Mouse (Mus musculus): ENCODE measurements around the gene Pkn1.

Pkn1 gene

DNA sequence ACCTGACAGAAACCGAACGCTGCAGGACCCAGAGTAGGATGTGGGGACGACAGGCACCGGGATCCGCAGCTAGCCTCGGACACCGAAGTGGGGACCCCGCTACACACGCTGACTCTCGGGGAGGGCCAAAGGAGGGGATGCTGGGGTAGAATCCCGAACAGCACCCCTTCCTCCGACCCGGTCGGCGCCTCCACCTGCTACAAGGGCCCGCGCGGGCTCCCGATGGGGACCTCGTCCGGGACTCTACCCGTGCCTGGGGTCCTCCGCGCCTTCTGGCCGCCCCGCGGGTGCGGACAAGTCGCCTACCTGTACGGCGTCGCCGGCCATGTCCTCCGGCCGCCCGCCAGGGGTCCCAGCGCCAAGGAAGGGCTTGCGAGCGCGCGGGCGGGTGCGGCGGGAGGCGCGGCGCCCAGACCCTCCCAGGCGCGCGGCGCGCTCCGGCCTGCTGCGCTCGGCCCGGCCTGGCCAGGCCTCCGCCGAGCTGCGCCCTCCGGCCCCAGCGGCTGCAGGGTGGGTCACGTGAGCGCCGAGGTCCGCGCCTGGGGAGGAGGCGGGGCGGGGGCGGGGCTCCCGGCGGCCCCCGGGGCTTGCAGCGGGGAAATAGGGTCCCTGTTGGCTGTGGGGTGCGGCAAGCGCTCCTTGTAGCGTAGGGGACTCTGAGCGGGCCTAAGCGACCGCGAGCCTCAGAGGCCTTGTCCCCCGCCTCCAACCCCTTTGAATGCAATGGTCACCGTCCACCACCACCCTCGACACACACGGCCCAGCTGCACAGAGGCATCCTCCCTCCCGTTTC, at the start of gene Pkn1:
TSS of gene Pkn1 (minus strand) at position 519 of the 793 bp plus-strand sequence.
- DNase-seq: peak; percentile 81

DNA sequence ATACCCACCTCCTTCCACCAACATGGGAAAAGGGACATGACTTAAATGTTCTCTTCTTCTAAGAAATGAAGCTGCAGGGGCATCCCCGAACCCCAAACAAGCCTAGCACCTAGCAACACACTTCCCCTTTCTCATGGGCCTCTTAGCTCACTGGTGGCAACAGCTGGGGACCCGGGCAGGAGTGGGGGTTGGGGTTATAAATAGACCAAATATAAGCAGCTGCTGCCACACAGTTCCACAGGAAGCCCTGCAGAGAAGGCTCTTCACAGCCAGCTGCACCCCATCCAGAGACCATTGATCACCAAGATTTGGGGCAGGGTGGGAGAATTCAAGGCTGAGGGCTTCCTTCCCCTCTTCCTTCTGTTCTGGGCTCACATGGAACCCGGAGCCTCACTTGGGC, 49.7 kb upstream of the Pkn1 start:
- DNase-seq: peak; percentile 64

DNA sequence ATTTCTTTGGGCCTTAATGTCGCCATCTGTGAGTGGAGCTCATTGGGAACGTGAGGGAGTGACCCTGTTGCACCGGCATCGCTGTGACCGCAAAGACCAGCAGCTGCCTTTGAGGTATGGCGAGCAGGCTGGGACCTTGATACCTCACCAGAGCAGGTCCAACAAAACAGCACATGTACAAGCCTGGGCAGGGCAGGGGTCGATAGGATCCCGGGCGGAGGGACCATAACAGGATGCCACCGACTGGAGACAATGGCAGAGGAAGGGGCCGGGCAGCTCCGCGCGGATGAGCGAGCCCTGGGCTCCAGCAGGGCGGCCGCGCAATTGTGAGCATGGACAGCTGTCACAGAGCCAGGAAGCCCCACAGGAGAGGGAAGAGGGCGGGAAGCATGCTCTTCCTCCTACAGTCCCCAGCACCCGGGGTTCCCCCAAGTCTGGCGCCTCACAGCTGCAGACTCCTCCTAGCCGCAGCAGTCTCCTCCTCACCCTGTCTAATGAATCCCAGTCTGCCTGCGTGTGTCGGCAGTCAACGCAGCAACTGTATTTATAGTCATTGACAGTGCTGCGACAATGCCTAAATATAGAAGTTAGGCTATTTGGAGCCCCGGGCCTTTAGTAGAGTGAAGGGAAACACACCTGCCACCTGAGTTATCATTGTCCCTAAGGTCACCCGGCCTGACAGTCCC, 48.8 kb upstream of the Pkn1 start:
- DNase-seq: peak; percentile 87

DNA sequence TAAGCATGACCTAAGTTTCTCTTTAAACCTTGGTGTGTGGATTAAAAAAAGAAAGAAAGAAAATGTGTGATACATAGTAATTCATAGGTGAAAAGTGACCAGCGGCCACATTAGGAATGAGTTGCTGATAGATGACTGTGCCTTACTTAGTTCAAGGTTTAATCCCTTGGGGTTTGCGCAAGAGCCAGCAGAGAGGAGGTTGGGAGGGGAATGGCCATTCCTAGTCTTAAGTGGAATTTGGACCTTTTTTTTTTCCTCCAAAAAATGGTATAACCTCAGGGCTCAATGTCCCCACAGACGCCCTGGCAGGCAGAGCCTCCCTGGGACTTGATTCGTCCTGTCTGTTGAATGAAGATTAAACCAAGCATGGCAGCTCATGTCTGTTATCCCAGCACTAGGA, 45.1 kb upstream of the Pkn1 start:
- DNase-seq: no peak

DNA sequence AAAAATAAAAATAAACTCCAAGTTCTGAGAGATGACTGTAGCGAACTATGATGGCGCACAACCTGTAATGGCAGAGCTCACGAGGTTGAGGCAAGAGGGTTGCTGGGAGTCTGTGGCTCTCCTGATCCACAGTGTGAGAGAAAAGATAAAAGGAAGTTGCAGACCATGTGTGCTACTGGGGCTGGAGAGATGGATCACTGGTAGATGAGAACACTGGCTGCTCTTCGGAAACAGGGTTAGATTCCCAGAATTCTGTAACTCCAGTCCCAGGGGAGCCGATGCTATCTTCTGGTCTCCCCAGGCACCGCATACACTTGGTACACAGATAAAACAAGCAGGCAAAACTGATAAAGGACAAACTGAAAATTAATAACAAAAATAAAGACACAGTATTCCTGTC, 44.0 kb upstream of the Pkn1 start:
- no peak for DNase-seq

DNA sequence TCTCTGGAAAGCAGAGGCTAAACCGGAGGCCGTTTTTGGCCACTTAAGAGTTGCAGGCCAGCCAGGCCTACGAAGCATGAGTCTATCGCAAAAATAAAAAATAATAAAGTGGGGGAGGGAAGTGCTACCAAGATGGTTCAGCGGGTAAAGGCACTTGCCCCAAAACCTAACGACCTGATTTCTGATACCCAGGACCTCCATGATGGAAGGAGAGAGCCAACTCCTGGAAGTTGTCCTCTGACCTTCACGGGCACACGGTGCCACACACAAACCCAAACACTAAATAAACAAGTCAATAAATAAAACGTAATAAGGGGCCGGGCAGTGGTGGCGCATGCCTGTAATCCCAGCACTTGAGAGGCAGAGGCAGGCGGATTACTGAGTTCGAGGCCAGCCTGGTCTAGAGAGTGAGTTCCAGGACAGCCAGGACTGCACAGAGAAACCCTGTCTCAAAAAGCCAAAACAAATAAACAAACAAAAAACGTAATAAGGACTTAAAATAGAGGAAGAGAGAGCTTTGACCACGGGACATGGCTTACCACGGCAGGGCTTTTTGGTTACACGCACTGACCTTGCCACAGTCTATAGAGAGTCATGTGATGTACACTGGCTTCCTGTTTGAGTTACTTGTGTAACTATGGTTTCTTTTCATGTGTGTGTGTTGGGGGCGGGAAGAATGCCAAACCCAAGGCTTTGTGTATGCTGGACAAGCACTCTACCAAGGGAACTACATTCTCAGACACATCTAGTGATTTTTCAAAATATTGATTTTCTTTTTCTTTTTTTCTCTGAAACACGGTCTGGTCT, 43.1 kb upstream of the Pkn1 start:
- DNase-seq: peak; percentile 64

DNA sequence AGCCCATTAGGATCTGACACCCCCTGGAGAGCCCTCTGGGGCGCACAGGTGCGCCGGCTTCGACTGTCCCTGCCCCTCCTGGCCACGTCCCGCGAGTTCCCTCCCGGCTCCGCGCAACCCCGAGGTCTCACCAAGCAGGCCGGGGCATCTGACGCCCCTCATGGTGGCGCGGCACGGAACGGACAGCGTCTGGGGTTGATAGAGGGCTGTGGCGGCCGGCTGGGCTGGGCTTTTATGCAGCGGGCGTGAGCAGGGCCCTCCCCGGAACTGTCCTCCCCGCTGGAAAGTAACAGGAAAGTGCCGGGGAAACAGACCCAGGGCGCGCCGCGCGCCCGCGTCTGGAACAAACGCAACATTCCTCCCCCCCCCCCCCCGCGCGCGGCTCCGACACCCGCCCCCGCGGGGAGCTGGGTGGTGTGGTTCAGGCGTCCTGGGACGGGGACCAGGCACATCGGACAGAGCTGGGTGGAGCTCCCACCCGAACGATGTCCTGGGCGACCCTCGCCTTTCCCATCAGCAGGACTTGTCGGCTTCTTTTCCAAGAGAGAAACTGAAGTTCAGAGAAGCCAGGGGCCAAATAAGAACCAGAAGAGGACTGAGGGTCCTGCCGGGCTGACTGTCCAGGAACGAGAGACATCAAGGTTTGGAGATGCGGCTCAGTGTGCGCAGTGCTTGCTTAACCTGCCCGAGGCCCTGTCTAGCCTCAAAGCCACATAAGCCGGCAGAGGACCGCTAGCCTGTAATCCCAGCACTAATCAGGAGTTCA, 42.2 kb upstream of the Pkn1 start, which contains the start of gene Adgre5:
TSS of gene Adgre5 (minus strand) at position 351 of the 766 bp plus-strand sequence.
- peak; percentile 91 for DNase-seq

DNA sequence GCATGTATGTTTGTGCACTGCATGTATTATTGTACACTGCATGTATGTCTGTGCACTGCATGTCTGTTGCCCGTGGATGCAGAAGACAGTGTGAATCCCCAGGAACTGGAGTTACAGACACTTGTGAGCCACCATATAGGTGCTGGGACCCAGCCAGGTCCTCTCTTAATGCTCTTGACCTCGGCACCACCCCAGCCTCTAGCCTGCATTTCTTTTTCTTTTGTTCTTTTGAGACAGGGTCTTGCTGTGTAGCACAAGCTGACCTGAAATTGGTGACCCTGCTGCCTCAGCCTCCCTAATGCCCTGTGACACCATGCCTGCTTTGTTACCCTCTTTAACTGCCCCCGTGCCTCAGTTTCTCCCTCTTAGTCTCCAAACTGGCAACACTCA, 41.6 kb upstream of the Pkn1 start:
- DNase-seq: no peak

DNA sequence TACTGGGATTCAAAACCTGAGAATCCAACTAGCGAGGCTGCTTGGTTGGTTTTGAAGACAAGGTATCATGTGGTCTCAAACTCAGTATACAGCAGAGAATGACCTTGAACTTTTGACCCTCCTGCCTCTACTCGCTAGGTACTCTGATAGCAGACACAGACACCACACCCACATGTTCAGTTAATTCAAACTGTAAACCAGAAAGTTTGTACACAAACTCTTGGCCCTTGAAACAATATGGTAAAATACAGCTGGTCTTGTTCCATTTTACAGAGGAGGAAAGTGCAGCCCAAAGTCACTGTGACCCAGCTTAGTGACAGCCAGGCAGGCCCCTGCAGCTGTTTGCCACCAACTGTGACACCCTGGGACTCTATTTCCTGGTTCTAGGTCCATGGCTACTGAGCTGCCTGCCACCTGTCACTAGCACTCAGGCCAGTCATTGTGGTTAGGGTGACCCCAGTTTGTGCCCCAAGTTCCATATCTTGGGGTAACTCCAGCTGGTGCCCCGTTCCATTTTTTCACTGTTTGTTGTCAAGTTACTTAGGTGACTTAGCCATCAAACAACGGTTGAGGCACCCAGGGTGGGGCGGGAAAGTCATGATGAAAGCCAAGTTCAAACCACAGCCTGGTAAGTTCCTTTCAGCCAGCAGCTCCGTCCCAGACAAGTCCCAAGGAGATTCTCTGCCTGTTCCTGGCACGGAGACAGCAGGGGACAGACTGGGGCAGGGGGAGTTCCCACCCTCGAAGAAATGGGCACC, 40.9 kb upstream of the Pkn1 start:
- peak; percentile 56 for DNase-seq

DNA sequence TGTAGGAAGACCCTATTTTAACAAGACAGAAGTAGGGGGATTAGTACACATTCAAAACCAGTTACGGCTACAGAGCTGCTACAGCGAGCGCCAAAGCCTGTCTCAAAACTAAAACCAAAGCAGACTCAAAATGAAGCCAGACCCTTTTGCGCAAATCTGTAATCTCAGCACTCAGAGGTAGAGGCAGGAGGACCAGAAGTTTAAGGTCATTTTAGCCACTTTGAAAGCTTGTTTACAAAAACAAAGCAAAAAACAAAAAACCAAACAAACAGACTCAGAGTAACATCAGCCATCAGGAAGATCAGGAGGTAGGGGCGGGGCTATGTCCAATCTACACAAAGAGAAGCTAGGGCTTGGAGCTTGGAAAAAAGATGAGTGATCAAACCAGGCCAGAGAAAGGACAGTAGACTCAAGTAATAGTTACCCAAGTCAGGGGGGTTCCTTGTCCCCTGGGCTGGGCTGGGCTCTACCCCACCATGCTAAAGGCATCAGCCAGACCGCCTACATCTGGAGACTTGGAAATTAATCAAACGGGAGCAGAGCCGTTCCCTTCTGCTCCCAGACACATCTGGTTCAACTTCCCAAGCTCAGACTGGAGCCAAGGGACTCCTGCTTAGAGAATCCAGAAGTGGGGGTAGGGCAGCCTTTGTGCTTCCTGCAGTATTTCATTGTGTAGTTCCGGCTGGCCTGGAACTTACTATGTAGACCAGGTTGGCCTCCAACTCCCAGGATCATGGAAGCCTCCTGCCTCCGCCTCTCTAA, 40.2 kb upstream of the Pkn1 start:
- DNase-seq: no peak

DNA sequence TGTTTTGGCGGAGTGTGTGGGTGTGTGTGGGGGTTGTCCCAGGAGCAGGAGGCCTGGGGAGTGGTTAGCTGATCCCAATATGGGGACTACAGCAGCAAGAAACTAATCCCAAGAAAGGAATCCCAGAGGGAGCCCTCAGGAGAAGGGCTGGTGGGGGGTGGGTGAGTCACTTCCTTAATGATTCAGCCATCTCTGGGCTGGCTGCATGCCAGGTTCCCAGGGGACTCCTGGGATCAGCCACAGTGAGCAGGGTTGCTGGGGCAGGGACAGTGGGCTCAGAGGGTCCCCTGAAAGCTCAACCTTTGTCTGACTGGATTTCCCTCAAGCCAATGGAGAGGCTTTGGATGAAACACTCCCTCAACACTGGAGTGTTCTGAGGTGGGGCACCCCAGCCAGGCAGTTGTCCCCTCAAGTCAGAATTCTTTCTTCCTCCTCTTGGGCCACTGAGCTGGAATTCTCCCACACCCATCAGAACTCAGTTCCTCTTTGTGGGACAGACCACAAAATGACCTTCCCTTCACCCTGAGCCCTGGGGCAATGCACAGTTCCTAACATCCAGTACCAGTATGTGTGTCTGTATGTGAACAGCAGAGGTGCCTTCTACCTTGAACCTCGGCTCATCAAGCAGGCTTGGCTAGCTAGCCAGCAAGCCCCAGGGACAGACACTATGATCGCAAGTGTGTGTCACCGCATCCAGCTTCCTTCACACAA, 39.0 kb upstream of the Pkn1 start:
- DNase-seq: peak; percentile 78

DNA sequence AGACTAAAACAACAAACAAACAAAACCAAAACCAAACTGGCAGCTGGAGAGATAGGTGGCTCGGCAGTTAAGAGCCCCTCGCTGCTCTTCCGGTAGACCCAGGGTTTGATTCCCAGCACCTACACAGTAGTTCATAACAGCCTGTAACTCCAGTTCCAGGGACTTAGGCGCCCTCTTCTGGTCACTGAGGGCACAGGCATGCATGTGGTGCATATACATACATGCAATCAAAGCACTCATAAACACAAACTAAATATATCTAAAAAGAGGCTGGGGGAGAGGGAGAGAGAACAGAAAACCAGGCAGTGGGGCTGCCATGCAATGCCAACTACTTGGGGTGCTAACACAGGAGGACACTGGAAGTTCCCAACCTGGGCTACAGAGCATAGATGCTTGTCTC, 38.4 kb upstream of the Pkn1 start:
- DNase-seq: no peak

DNA sequence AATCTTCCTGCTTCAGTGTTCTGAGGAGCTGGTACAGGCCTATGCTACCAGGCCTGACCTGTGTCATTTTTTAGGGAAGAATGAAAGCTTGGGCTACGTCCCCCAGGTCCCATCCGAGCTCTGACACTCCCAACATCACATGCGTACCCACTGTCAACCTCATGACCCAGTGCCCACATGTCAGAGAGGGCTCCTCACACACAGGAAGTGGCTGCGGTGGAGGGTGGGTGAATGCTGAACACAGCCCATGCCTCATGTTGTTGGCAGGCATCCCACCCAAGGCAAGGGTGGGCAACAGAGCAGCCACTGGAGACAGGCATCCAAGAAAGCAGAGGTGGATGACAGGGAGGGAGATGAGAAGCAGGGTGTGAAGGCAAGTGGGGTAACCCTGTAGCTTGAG, 37.7 kb upstream of the Pkn1 start:
- DNase-seq: no peak

DNA sequence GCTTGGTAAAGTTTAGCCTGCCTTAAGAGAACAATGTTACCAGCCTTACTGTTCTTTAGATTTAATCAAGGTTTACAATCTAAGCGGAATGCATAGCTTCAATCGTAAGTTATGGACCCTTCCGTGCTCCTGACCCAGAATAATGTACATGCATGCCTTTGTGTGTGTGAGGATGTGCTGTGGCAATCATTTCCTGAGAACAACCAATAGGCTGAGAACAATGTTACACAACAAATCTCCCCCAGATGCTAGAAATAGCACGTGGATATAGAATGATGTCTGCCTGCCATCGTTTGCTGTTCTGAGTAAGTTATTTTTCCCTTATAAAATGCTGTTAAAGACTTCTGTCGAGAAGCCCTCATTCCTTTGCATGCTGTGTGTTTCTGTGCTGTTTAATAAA, 33.9 kb upstream of the Pkn1 start:
- DNase-seq: no peak

DNA sequence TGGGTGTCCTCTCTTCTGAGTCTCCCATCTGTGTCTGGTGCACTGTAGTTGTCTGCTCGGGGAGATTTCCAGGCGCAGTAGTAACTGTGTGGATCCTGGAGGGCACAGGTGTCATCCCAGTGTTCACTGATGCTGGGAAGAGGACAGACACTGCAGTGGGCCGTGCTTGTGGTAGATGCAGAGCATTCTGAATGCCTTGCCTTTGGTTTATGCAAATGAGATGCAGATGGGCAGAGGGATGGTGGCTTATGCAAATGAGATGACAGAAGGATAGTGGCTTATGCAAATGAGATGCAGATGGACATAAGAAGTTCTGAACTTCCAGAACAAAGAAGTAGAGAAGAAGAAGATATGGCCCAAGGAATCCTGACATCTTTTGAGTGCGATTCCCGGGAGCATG, 32.9 kb upstream of the Pkn1 start:
- DNase-seq: no peak

DNA sequence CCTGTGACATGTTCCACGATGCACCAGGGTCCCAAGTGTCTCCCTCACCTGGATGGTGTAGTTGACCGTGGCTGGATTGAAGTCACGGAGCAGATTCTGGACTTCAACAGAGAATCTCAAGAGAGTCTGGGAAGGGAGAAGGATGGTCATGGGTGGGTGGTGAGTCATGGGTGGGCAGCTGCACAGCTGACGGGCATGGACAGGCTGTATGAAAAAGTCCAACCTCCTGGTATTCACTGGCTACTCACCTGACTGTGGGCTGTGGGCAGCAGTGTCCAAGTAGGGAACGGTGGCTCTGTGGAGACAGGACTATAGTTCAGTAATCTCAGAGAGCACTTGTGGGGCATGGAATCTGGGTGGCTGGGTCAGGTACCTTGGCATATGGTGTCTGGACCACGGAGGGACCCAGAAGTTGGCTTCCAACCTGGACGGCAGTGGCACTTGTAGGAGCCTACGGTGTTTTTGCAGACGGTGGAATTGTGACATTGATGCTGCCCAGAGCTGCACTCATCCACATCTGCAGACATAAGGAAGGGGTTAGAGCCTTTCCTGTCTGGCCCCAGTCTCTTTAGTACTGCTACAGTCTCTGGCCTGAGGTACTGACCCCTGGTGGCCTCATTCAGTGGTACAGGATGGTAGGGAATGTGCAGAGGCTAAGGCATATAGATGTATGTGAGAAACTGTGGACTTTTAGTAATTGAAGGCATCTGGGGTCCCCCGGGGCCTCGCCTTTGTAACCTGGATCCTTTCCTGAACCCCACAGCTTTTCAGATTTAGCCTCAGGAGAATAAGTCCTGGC, 30.2 kb upstream of the Pkn1 start:
- DNase-seq: peak; percentile 57

DNA sequence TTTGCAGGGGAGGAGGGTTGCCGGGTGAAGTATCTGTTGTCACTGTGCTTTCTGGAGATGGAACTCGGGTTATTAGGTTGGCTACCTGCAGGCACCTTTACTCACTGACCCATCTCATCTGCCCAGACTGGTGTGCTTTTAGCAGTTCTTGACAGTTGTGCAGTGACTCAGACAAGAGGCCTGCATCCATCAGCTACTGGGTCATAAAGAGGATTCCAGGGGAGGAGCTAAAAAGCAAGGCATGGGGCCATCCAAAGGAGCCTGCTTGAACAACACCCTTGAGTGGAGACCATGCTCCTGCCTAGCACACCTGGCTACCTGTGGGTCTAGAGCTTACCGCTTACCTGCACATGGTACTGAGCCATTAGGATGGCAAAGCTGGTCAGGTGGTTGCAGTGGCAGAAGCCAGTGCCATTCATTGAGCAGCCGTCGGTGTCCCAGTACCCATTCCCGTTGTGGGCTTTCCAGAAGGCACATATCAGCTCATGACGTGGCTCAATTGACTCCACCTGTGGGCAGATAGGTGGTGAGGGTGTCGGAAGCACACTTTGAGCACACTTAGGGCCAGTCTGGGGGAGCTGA, 26.6 kb upstream of the Pkn1 start:
- no peak for DNase-seq

DNA sequence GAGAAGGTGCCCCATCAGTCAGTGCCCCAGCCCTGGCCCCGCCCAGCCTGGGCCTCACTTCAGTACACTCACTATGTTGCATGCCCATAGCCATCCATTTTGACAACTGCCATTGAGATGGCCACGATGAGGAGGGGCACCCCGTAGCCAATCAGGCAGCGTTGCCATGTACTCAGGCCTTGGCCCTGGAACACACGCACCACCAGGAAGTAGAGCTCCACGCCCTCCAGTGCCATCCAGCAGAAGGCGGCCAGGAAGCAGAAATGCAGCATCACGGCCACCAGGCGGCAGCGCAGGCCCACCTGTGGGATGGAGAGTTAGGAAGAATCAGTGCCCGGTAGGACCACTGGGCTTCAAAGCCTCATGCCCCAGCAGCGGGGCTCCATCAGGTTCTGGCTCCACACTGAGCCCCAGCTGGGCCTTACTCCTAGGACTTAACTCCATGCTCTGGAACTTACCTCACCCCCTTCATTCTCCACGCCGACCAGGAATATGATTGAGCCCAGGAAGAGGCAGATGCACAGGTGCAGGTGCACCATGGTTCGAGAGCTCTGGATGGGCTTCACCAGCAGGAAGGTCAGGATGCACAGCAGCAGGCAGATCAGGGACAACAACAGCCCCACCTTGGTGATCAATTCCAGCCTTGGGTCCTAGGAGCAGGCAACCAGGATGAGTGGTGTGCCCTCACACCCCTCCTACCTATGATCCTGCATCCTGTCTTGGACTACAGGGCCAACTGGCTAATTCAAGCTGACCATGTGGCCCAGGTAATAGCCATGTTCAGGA, 25.9 kb upstream of the Pkn1 start:
- peak; percentile 86 for DNase-seq

All from lung, postnatal 14 days (tissue).